Comparison of ENCODE assay signal across 8 mouse cellular contexts in the genomic region with DNA sequence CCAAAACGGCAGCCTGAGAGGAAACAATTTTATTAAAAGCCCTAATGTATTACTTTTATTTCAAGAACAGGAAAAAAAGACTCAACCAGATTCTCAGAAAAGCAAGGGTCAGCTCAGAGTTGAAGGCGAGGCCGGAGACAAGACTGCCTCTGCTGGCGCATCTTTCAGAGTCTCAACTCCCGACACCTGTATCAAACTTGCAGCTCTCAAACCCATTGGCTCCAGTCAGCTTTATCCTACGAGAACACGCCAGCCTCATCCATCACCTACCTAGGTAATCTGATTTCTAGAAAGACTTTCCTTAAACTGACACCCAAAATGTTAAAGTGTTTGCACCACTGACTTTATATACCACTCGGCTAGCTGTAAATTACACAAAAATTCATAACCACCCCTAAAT. TPM values are rescaled to one million over a fixed set of nuclear protein-coding genes. Genes with fewer than 3 reads are reported as not detected.
A peak's percentile ranks its signal among the peaks of the same experiment; 100 is the strongest.
DNase-seq lines count a peak whose midpoint lies in the region; ATAC-seq and TF ChIP-seq lines count a peak whose summit lies in the region.

No protein-coding gene starts in this region.

- peak; percentile 45 for TF ChIP-seq CTCF in intestine, postnatal 0 days (IDR thresholded peaks at IDR 0.05; ENCODE audit: low read depth)

- no peaks in the 10 kb centered on the region for H3K27me3 ChIP-seq in lung, embryonic 16.5 days (ENCODE audit: control insufficient read depth, insufficient read depth, low read depth, low read length)
- no peaks in the 10 kb centered on the region for H3K27me3 ChIP-seq in embryonic facial prominence, embryonic 15.5 days
- H3K27me3 ChIP-seq in intestine, postnatal 0 days (replicated peaks; ENCODE audit: control insufficient read depth, insufficient read depth, low read length): no peaks in the 10 kb centered on the region
- no peaks in the 10 kb centered on the region for H3K27me3 ChIP-seq in splenic B cell, adult 2 months (ENCODE audit: control insufficient read depth, insufficient read depth, low read length, poor library complexity, severe bottlenecking)

- H3K36me3 ChIP-seq in lung, embryonic 16.5 days (ENCODE audit: control insufficient read depth, insufficient read depth, low read length): no peaks in the 10 kb centered on the region
- no peaks in the 10 kb centered on the region for H3K36me3 ChIP-seq in embryonic facial prominence, embryonic 15.5 days
- no peaks in the 10 kb centered on the region for H3K36me3 ChIP-seq in intestine, postnatal 0 days (ENCODE audit: control insufficient read depth, insufficient read depth)
- no peaks in the 10 kb centered on the region for H3K36me3 ChIP-seq in splenic B cell, adult 2 months (ENCODE audit: control insufficient read depth, insufficient read depth, low read length, poor library complexity, severe bottlenecking)

- no peaks in the 10 kb centered on the region for H3K9me3 ChIP-seq in lung, embryonic 16.5 days (ENCODE audit: control insufficient read depth, low read length)
- no peaks in the 10 kb centered on the region for H3K9me3 ChIP-seq in embryonic facial prominence, embryonic 15.5 days (replicated peaks)
- H3K9me3 ChIP-seq in intestine, postnatal 0 days (ENCODE audit: control insufficient read depth): no peaks in the 10 kb centered on the region

- H3K9ac ChIP-seq in lung, embryonic 16.5 days (ENCODE audit: low read length): peak overlapping the region; percentile 90
- H3K9ac ChIP-seq in embryonic facial prominence, embryonic 15.5 days: peak overlapping the region; percentile 74; the same call in 1 of the 2 replicates
- peak overlapping the region; percentile 74; the same call in 1 of the 2 replicates for H3K9ac ChIP-seq in intestine, postnatal 0 days (ENCODE audit: low read depth, low read length)

- H3K4me2 ChIP-seq in lung, embryonic 16.5 days (ENCODE audit: low read depth, low read length): peak overlapping the region; percentile 61
- peak overlapping the region; percentile 62 for H3K4me2 ChIP-seq in embryonic facial prominence, embryonic 15.5 days (replicated peaks)
- H3K4me2 ChIP-seq in intestine, postnatal 0 days (replicated peaks; ENCODE audit: low read depth): peak overlapping the region; percentile 88

- ATAC-seq in lung, embryonic 16.5 days (ENCODE audit: low read depth): no peak
- ATAC-seq in embryonic facial prominence, embryonic 15.5 days (ENCODE audit: insufficient number of reproducible peaks, low FRiP score, low TSS enrichment, low read depth): no peak
- ATAC-seq in intestine, postnatal 0 days: no peak
- ATAC-seq in megakaryocyte-erythroid progenitor cell, adult 5-6 weeks (replicated peaks; ENCODE audit: low FRiP score, low TSS enrichment, poor library complexity, severe bottlenecking): peak; percentile 28; the same call in 1 of the 2 replicates

- peak overlapping the region; percentile 92 for H3K4me3 ChIP-seq in lung, embryonic 16.5 days (ENCODE audit: low read length)
- H3K4me3 ChIP-seq in embryonic facial prominence, embryonic 15.5 days (replicated peaks): peak overlapping the region; percentile 86
- peak overlapping the region; percentile 87 for H3K4me3 ChIP-seq in intestine, postnatal 0 days (ENCODE audit: low read depth, low read length)

- no peak for DNase-seq in lung, postnatal 25 days (ENCODE audit: low spot score)
- peak; percentile 26 for DNase-seq in adipocyte (ENCODE audit: low spot score)
- DNase-seq in splenic B cell, adult 2 months (ENCODE audit: low read depth, low spot score): peak; percentile 43
- DNase-seq in adrenal gland, postnatal 25 days: no peak

- H3K4me1 ChIP-seq in lung, embryonic 16.5 days (replicated peaks; ENCODE audit: control insufficient read depth, insufficient read depth, low read length): no peaks in the 10 kb centered on the region
- peaks cover 7% of the 10 kb centered on the region for H3K4me1 ChIP-seq in embryonic facial prominence, embryonic 15.5 days
- H3K4me1 ChIP-seq in intestine, postnatal 0 days (replicated peaks; ENCODE audit: control insufficient read depth, insufficient read depth, low read length): no peaks in the 10 kb centered on the region; the same call in 1 of the 2 replicates

- 9% methylated on average over 8 of the region's 8 CpGs for WGBS in lung, embryonic 16.5 days
- WGBS in embryonic facial prominence, embryonic 15.5 days: 11% methylated on average over 8 of the region's 8 CpGs
- 12% methylated on average over 8 of the region's 8 CpGs for WGBS in intestine, postnatal 0 days

- H3K27ac ChIP-seq in lung, embryonic 16.5 days (ENCODE audit: low read length): peak overlapping the region; percentile 96
- H3K27ac ChIP-seq in embryonic facial prominence, embryonic 15.5 days (replicated peaks): peak overlapping the region; percentile 94; the same call in 1 of the 2 replicates
- no peak overlapping the region for H3K27ac ChIP-seq in intestine, postnatal 0 days (ENCODE audit: low read depth, low read length)

RNA-seq across cellular contexts. Expression of a gene that starts 1.1 kb away (rescaled TPM):
- polyA plus RNA-seq in lung, embryonic 16.5 days (2015; fragmentation: Nextera tagmentation; extraction: Ambion mirVana): 11.0 and 11.7 TPM in 2 replicates
- polyA plus RNA-seq in embryonic facial prominence, embryonic 15.5 days (2015; fragmentation: Nextera tagmentation; extraction: Ambion mirVana): 8.8 and 9.6 TPM in 2 replicates
- polyA plus RNA-seq in intestine, postnatal 0 days (2015; fragmentation: Nextera tagmentation; extraction: Ambion mirVana): 10.4 and 13.1 TPM in 2 replicates
- 24.1 and 25.6 TPM in 2 replicates for total RNA-seq in megakaryocyte-erythroid progenitor cell, adult 5-6 weeks (2014; fragmentation: Nextera tagmentation)
- total RNA-seq in megakaryocyte-erythroid progenitor cell, adult 5-6 weeks (2017): 12.7 and 20.8 TPM in 2 replicates
- total RNA-seq in adrenal gland, postnatal 25 days (2021): 32.9 and 42.0 TPM in 2 replicates

RNA-seq across cellular contexts. Expression of a gene that starts 40.6 kb away (rescaled TPM):
- polyA plus RNA-seq in lung, embryonic 16.5 days (2015; fragmentation: Nextera tagmentation; extraction: Ambion mirVana): 2.9 and 3.7 TPM in 2 replicates
- 6.4 and 7.1 TPM in 2 replicates for polyA plus RNA-seq in embryonic facial prominence, embryonic 15.5 days (2015; fragmentation: Nextera tagmentation; extraction: Ambion mirVana)
- 1.2 and 1.9 TPM in 2 replicates for polyA plus RNA-seq in intestine, postnatal 0 days (2015; fragmentation: Nextera tagmentation; extraction: Ambion mirVana)
- not detected in 2 replicates for total RNA-seq in megakaryocyte-erythroid progenitor cell, adult 5-6 weeks (2014; fragmentation: Nextera tagmentation)
- not detected in 2 replicates for total RNA-seq in megakaryocyte-erythroid progenitor cell, adult 5-6 weeks (2017)
- 1.1 and 1.5 TPM in 2 replicates for total RNA-seq in adrenal gland, postnatal 25 days (2021)

Comparison
In these comparisons a context has a peak if more than half of its experiments do, and no peak if none do; other contexts are left out.
1. DNase-seq: peak in adipocyte (single experiment) and splenic B cell, adult 2 months (single experiment); none in lung, postnatal 25 days (single experiment) and adrenal gland, postnatal 25 days (single experiment).
2. Peak in every context shown above with its lines, with median percentiles within 50 percentile points of each other: H3K4me2 ChIP-seq, H3K4me3 ChIP-seq and H3K9ac ChIP-seq.